ENCODE assay signal across 13 mouse cellular contexts in the genomic region with DNA sequence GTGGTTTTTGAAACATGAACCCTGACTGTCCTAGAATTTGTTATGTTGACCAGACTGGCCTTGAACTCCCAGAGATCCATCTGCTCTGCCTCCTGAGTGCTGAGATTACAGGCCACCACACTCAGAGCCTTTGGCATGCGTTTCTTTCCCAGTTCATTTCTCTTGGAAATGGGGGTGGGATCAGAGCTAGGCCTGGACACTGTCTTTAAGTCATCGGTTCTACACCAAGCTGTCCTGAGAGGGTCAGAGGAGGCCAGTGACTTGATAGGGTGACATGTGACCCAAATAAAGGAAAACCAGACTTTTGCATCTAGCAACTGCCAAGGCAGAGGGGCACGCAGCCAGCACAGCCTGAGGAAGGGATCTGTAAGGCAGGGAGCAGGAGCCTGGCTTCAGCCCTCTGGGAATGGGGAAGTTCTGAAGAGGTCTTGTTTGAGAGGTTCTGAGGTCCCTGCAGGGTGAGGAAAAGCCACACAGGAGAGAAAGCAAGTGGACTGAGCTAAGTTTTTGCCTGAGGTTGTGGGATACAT. TPM values are rescaled to one million over a fixed set of nuclear protein-coding genes. Genes with fewer than 3 reads are reported as not detected.
DNase-seq lines count a peak whose midpoint lies in the region; ATAC-seq lines count a peak whose summit lies in the region.
"Had no signal": no experiment of that assay in that cellular context is flagged by ENCODE, and none has a peak within 500 bp of the region (broad histone marks: within the 10 kb centered on the region; RNA-seq: fewer than 3 reads in every experiment).

No protein-coding gene starts in this region.

- H3K9me3 ChIP-seq in heart, embryonic 11.5 days (replicated peaks; ENCODE audit: control insufficient read depth, low read length), result no peaks in the 10 kb centered on the region
- H3K9me3 ChIP-seq in heart, embryonic 15.5 days (replicated peaks), result no peaks in the 10 kb centered on the region

- no peaks in the 10 kb centered on the region for H3K27me3 ChIP-seq in heart, embryonic 11.5 days (ENCODE audit: control insufficient read depth, insufficient read depth, low read length)
- no peaks in the 10 kb centered on the region for H3K27me3 ChIP-seq in heart, embryonic 15.5 days
- H3K27me3 ChIP-seq: CH12.LX had no signal

- WGBS in heart, embryonic 11.5 days (ENCODE audit: insufficient replicate concordance), result 76% methylated on average over 3 of the region's 3 CpGs
- WGBS in heart, embryonic 15.5 days, result 55% methylated on average over 3 of the region's 3 CpGs

- no peak overlapping the region for H3K9ac ChIP-seq in heart, embryonic 11.5 days (ENCODE audit: low read depth, low read length)
- H3K9ac ChIP-seq in heart, embryonic 15.5 days, result no peak overlapping the region
- H3K9ac ChIP-seq: liver, postnatal 0 days had no signal

- H3K4me2 ChIP-seq in heart, embryonic 11.5 days, result no peak overlapping the region
- H3K4me2 ChIP-seq in heart, embryonic 15.5 days, result no peak overlapping the region

- peak; percentile 97 for DNase-seq in heart, adult 11 months
- DNase-seq in 416B (ENCODE audit: low read depth), result peak; percentile 49
- peak; percentile 49 to 53 for DNase-seq in cerebellum, postnatal 10 days
- DNase-seq in thymus, postnatal 4 days, result no peak
- no peak for DNase-seq in layer of hippocampus, postnatal 25 days (ENCODE audit: extremely low spot score in 1 of 2, low spot score in 1 of 2)
- no peak for DNase-seq in right cerebral cortex, postnatal 36 days (ENCODE audit: low spot score in 2 of 2)
- DNase-seq: liver, postnatal 0 days; right cerebral cortex, postnatal 25 days; thymus, postnatal 25 days had no signal

- H3K4me1 ChIP-seq in heart, embryonic 11.5 days (ENCODE audit: control insufficient read depth, insufficient read depth, low read length), result 0 out of 2 replicates have a peak, but pooled peaks cover 8% of the 10 kb centered on the region
- H3K4me1 ChIP-seq in heart, embryonic 15.5 days (replicated peaks), result peaks cover 27% of the 10 kb centered on the region

- no peak overlapping the region for H3K4me3 ChIP-seq in heart, embryonic 11.5 days (ENCODE audit: low read depth, low read length)
- no peak overlapping the region for H3K4me3 ChIP-seq in heart, embryonic 15.5 days

- H3K36me3 ChIP-seq in heart, embryonic 11.5 days (ENCODE audit: control insufficient read depth, insufficient read depth, low read length), result peaks cover 19% of the 10 kb centered on the region
- peaks cover 46% of the 10 kb centered on the region for H3K36me3 ChIP-seq in heart, embryonic 15.5 days

- H3K27ac ChIP-seq in heart, embryonic 11.5 days (ENCODE audit: low read depth, low read length), result no peak overlapping the region
- 0 out of 2 replicates have a peak overlapping the region, but pooled peaks have one; percentile 15 for H3K27ac ChIP-seq in heart, embryonic 15.5 days

- no peak for ATAC-seq in heart, embryonic 11.5 days (replicated peaks; ENCODE audit: insufficient number of reproducible peaks, low FRiP score, low TSS enrichment)
- ATAC-seq in heart, embryonic 15.5 days (replicated peaks; ENCODE audit: insufficient number of reproducible peaks, insufficient read depth, low FRiP score, low read depth), result 0 out of 2 replicates have a peak, but pooled peaks have one; percentile 24
- ATAC-seq: forebrain, embryonic 16.5 days; liver, postnatal 0 days had no signal

RNA-seq across cellular contexts. Expression of a gene that starts 8.9 kb away (rescaled TPM):
- polyA plus RNA-seq in heart, embryonic 11.5 days (2014; fragmentation: Nextera tagmentation; extraction: Ambion mirVana), result 57.1 and 59.7 TPM in 2 replicates
- polyA plus RNA-seq in heart, embryonic 15.5 days (2015; fragmentation: Nextera tagmentation; extraction: Ambion mirVana), result 63.4 and 75.2 TPM in 2 replicates
- total RNA-seq in layer of hippocampus, postnatal 25 days (2021), result 100 to 1,000 TPM; 281 to 305 TPM

RNA-seq across cellular contexts. Expression of a gene that starts 34.0 kb away (rescaled TPM):
- 19.7 and 21.0 TPM in 2 replicates for polyA plus RNA-seq in heart, embryonic 11.5 days (2014; fragmentation: Nextera tagmentation; extraction: Ambion mirVana)
- polyA plus RNA-seq in heart, embryonic 15.5 days (2015; fragmentation: Nextera tagmentation; extraction: Ambion mirVana), result 19.6 and 28.8 TPM in 2 replicates
- 10 to 100 TPM; 40.6 to 46.7 TPM for total RNA-seq in layer of hippocampus, postnatal 25 days (2021)

RNA-seq across cellular contexts. Expression of a gene that starts 53.5 kb away (rescaled TPM):
- 33.0 and 54.5 TPM in 2 replicates for polyA plus RNA-seq in heart, embryonic 11.5 days (2014; fragmentation: Nextera tagmentation; extraction: Ambion mirVana)
- polyA plus RNA-seq in heart, embryonic 15.5 days (2015; fragmentation: Nextera tagmentation; extraction: Ambion mirVana), result 62.1 and 79.0 TPM in 2 replicates
- 10 to 100 TPM; 11.8 to 18.6 TPM for total RNA-seq in layer of hippocampus, postnatal 25 days (2021)

Comparison
In these comparisons a context has a peak if more than half of its experiments do, and no peak if none do; other contexts are left out.
1. DNase-seq: peak in heart, adult 11 months (single experiment), 416B (single experiment) and cerebellum, postnatal 10 days (2 of 2); none in thymus, postnatal 4 days (single experiment), layer of hippocampus, postnatal 25 days (0 of 2) and right cerebral cortex, postnatal 36 days (0 of 2).